Mouse (Mus musculus): ENCODE measurements around the gene Slx4ip.
A peak's percentile ranks its signal among the peaks of the same experiment; 100 is the strongest.

The Slx4ip gene

GRCm38 (mm10) chr2:137099211-137099734 lies 208.3 kb downstream of the Slx4ip start:
- DNase-seq (ENCODE audit: low read depth, low spot score): no peak

- no peak for DNase-seq (ENCODE audit: low read depth, low spot score)
Measured at GRCm38 (mm10) chr2:137101074-137101473, 210.1 kb downstream of the Slx4ip start.

GRCm38 (mm10) chr2:137107203-137107602 lies 216.2 kb downstream of the Slx4ip start:
- no peak for DNase-seq (ENCODE audit: low read depth, low spot score)

- DNase-seq (ENCODE audit: low read depth, low spot score): no peak
Measured at GRCm38 (mm10) chr2:137107946-137108345, 216.9 kb downstream of the Slx4ip start.

GRCm38 (mm10) chr2:137109321-137110213 lies 218.5 kb downstream of the Slx4ip start:
- DNase-seq (ENCODE audit: low read depth, low spot score): no peak

- no peak for DNase-seq (ENCODE audit: low read depth, low spot score)
Measured at GRCm38 (mm10) chr2:137110214-137110898, 219.3 kb downstream of the Slx4ip start.

- no peak for DNase-seq (ENCODE audit: low read depth, low spot score)
Measured at GRCm38 (mm10) chr2:137113288-137114061, 222.5 kb downstream of the Slx4ip start.

- DNase-seq (ENCODE audit: low read depth, low spot score): peak; percentile 56
Measured at GRCm38 (mm10) chr2:137114248-137115096, 223.5 kb downstream of the Slx4ip start.

GRCm38 (mm10) chr2:137115241-137116024 lies 224.4 kb downstream of the Slx4ip start:
- DNase-seq (ENCODE audit: low read depth, low spot score): no peak

- DNase-seq (ENCODE audit: low read depth, low spot score): no peak
Measured at GRCm38 (mm10) chr2:137116025-137116674, 225.1 kb downstream of the Slx4ip start, which contains the start of gene Jag1. Gene Jag1, minus strand, starts transcription at chr2:137116644.

GRCm38 (mm10) chr2:137116675-137117320 lies 225.8 kb downstream of the Slx4ip start:
- DNase-seq (ENCODE audit: low read depth, low spot score): peak; percentile 66

- DNase-seq (ENCODE audit: low read depth, low spot score): no peak
Measured at GRCm38 (mm10) chr2:137117321-137117690, 226.3 kb downstream of the Slx4ip start.

All from brain, embryonic 18.5 days (tissue).